Mouse (Mus musculus): ENCODE measurements at regions not wholly inside any gene's neighbourhood (a gene's known extent, or its start where the extent isn't known, plus 50 kb on each side); places are given as distances from the start of the nearest gene placed in this dataset.

DNA sequence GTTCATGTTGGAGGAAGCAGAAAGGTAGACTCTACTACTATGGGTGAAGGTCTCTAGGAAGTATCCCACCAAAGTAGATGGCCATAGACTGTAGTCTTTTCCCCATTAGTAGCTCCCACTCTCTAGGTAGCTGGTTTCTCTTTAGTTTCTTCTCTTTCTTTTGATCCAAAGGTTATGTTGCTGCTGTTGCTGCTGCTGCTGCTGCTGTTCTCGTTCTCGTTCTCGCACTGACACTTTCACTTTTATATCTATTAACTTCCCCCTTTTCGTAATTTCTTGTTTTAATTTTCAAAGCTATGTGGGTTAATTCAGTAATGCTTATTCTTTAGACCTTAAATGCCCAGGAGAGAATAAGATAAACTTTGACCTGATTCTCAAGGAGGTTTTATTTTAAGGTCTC, 58.3 kb downstream of the Tmem100 start:
- peak; percentile 4 for DNase-seq (ENCODE audit: low read depth)

GRCm38 (mm10) chr11:90094052-90094451, 63.9 kb downstream of the Tmem100 start:
- DNase-seq (ENCODE audit: low read depth) = no peak

DNA sequence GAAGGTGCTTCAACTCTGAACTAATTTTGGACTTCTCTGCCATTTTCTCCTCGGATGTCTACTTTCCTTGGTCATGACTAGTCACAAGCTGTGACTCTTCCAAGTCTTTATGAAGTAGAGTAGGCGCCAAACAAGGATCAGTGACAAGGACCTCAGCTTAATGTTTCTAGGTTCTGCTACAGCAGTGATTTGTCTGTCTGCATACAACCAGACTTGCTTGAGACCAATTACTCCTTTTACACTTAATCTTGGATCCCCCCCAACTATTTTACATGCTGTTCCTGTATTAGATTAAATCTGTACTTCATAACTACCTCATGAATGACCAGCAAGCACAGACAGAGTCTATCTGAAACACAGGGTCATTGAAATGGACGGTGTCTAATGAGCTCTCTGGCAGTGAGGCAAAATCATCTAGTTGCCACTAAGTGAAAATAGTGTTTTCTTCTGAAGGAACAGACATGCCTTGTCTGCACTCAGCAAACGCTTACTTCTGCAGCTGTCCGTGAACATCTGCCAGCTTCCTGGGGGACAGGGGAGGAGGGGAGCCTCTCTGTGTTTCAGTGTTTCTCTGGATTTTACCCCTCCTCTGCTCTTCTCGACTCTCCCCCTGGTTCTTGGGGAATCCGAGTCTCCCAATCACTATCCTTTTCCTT, 64.7 kb downstream of the Tmem100 start:
- DNase-seq (ENCODE audit: low read depth) = no peak

GRCm38 (mm10) chr11:90098471-90098870, 68.3 kb downstream of the Tmem100 start:
- no peak for DNase-seq (ENCODE audit: low read depth)

GRCm38 (mm10) chr11:90099178-90099577, 69.0 kb downstream of the Tmem100 start:
- DNase-seq (ENCODE audit: low read depth) = no peak

DNA sequence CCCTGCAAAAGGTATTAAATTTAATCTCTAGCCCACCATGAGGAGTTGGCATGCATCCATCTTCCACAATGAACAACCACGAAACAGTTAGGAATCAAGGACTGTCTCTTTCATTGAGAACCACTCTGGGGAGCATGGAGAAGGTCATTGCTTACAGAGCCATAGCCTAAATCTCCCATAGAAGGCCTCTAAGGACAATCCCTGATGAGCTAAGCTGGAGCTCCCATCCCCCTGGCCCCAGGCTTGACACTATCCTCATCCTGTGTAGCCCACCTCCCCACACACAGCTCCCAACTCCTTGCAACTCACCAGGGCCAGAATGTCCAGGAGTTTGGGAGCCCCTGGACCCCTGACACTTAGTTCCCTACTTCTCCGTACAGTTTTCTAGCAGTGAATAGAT, 70.0 kb downstream of the Tmem100 start:
- no peak for DNase-seq (ENCODE audit: low read depth)

DNA sequence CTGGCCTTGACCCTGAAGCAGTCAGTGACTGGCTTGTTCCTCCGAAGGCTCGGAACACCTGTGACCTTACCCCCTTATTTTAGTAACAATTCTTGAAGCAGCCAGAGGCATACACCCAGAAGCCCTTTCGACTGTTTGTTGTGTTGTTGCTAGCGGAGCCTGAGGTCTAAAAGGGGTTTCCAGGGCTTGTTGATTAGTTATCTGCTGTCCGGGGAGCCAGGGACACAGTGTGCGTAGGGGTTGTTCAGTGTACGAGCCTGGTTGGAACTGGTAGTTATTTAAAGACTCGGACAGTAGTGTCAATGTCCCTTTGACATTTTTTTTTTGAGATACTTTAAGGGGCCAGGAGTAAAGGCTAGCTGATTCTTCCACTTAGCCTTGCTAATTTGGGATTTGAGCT, 71.1 kb downstream of the Tmem100 start:
- DNase-seq (ENCODE audit: low read depth) = no peak

DNA sequence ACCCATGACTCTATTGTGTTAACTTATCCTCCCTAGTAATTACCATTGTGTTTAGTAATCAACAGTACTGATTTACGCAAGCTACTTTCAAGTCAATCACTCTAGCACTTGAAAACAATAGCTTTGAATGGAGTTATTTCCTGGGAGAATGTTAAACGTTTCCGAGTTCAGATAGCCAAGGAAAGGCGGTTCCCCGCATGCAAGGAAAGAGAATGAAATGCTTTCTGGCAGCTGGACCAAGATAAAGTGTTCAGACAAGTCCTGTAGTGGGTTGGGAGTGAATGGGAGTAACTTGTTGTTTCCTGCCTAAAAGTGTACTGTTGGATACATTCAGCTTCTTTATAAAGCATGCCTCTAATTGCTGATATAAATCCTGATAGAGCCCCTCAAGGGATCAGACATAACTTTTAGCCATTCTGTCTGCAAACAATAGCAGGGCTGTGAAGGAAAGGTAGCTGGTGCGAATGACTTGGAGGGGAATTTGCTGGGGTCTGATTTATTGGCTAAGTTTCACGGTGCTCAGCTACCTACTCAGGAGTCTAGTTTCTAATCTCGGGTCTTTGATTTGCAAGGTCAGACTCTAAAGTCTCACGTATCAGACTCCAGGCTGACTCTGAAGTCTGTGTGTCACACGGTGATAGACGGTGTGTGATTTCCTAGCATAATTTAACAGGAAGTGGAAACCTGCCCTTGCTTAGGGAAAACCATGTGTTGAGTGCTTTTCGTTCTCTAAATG, 76.1 kb downstream of the Tmem100 start:
- no peak for DNase-seq (ENCODE audit: low read depth)

DNA sequence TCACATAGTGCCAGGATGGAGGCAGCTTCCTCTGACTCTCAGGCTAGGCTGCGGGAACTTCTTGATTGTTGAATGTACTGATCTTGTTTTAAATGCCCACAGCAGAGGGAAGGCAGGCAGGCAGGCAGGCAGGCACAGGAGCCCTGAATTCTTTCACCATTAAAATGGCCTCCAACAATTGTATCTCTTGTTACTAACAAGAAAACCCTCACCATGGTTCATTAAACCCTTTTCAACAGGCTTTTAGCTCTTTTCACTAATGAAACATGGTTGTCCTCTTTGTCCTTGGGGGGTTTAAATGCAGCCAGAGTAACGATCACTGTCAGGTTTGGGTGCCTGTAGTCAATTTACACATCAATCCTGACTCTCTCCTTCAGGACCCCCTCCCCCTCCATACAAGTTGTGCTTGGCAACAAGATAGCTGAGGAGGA, 77.8 kb upstream of the Gm45716 start:
- no peak for DNase-seq (ENCODE audit: low read depth)

DNA sequence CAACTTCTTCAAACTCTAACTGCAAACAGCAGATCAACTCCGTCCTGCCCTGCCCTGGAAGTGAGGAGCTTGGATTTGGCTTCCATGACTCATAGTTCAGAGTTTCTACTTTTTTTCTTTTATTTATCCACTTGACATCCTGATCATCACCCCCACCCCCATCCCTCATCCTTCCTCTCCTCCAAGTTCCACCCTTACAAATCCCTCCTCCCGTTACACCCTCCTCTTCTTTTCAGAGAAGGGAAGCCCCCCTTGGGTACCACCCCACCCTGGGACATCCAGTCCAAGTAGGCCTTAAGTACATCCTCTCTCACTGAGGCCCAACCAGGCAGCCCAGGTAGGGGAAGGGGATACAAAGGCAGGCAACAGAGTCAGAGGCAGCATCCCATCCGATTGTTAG, 77.3 kb upstream of the Gm45716 start:
- DNase-seq (ENCODE audit: low read depth) = no peak

- DNase-seq (ENCODE audit: low read depth) = no peak
Measured at GRCm38 (mm10) chr11:90112174-90112573, 75.3 kb upstream of the Gm45716 start.

DNA sequence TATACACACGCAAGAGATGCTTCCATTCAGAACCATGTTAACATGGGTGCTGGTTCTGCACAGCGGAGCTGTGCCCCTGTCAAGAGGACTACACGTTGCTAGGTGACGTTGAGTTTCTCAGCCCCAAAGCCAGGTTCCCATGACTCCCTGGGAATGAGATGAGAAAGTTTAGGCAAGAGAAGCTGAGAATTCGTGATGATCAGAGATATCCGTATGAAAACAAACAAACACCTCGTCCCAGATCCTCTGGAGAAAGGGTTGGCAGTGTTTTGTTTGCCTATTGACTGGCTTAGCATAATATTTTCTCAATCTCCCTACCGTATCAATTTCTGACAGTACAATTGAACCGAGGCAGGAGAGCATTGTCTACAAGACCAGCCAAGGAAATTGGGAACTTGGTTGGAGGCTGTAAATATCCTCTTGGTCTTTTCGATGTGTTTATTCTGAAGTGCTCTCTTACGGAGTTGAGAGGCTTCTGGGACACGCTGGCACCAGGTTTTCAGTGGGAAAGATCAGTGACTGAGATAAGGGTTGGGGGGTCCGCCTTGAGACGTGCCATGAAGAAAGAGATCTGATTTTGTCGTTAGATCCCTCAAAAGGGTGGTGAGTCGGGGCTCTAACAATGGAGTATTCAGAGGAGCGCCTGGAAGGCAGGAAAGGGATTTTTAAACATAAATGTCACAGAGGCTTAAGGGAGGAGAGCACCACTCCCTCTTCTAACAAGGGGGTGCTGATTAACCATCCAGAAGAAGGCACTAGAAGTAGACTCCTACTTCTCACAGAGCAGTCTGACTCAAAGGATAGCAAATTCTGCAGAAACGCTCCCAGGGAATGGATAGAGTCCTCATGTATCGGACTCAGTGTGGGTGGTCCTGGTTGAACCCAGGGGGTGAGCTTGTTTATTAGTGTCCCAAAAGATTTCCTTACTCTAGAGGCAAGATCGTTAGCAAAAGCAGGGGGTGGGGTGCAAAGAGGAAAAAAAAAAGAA, 70.5 kb upstream of the Gm45716 start:
- no peak for DNase-seq (ENCODE audit: low read depth)

- DNase-seq (ENCODE audit: low read depth) = no peak
Measured at GRCm38 (mm10) chr11:90117664-90118295, 69.7 kb upstream of the Gm45716 start.

- no peak for DNase-seq (ENCODE audit: low read depth)
Measured at GRCm38 (mm10) chr11:90121902-90122301, 65.6 kb upstream of the Gm45716 start.

DNA sequence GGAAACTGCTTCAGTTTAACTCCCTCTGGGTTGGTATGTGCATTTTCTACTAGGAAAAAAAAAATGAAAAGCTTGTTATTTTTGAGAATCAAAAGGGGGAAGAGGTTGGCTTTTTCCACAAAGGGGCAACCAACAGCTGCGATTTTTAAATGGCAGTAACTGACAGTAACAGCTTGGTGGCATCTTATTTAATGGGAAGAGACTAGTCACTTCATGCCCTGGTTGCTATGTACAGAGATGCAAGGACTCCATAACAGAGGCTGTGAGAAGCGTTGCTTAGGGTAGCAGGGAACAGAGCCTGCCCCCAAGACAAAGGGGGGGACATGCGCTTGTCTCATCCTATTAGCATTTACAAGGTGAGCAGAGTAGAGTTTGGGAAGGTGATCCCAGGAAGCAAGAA, 64.8 kb upstream of the Gm45716 start:
- DNase-seq (ENCODE audit: low read depth) = no peak

- no peak for DNase-seq (ENCODE audit: low read depth)
Measured at GRCm38 (mm10) chr11:90123851-90124250, 63.6 kb upstream of the Gm45716 start.

- no peak for DNase-seq (ENCODE audit: low read depth)
Measured at GRCm38 (mm10) chr11:90126289-90126688, 61.2 kb upstream of the Gm45716 start.

GRCm38 (mm10) chr11:90128865-90129415, 58.5 kb upstream of the Gm45716 start:
- DNase-seq (ENCODE audit: low read depth) = no peak

DNA sequence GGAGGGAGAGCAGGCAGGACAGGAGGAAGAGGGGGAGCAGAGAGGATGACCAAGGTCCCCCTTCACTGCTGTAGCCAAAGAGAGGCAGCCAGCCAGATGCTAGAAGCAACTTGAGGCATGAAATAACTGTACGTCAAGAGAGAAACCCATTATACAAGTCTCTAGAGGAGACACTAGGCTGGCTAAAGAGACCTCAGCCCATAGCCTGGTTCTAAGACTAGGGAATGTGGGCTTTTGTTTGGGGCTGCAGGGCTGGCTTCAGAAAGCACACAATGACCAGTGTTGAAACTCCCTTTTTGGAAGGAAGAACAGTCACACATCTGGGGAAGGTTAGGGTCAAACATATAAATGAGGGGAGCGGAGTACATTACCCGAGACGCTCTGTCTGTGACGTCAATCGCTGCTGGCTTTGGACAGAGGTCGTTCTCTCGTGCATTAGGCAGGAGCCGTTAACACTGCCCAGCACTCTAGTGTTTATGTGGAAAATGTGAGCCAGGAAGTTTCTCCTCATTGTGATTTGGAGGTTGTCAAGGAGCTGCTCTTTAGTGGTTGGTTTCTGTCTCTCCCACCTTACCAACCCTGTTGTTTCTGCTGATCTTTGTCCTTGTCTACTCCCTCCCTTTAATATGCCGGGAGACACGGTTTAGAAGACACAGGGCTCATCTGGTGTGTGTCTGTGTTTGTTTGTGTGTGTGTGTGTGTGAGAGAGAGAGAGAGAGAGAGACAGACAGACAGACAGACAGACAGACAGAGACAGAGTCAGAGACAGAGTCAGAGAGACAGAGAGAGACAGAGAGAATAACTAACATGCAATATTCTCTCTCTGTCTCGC, 57.5 kb upstream of the Gm45716 start:
- DNase-seq (ENCODE audit: low read depth) = no peak

GRCm38 (mm10) chr11:90130635-90131034, 56.8 kb upstream of the Gm45716 start:
- DNase-seq (ENCODE audit: low read depth) = no peak

GRCm38 (mm10) chr11:90132579-90132978, 54.9 kb upstream of the Gm45716 start:
- peak; percentile 27 for DNase-seq (ENCODE audit: low read depth)
